Mouse (Mus musculus) brain, embryonic 18.5 days (tissue): ENCODE results near the gene Zfp704.

Source experiments
- DNase-seq: peaks from one replicate; pipeline ENCODE4 v3.0.0-alpha.2; 2012; ENCODE audit warnings: low read depth, low spot score

The Zfp704 gene

GRCm38 (mm10) chr3:9557778-9558560 is 51.9 kb downstream of the Zfp704 start:
- no peak for DNase-seq

DNA sequence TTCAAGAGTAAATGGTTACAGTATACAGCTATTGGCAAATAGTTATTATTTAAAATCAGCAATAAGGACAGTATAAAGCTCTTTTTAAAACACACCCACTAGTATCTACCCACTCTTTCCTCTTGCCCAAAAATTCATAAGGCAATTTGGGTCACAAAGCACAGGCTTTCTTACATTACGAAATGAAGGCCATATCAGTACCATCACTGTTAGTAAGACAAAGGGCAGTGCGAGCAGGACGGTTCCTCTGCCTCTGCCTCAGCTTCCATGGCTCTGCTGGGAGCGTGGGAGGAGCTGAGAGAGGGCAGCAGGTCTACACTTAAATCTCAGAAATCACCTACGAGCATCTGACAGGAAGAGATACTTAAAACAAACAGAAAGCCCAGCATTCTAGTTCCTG is 53.7 kb downstream of the Zfp704 start:
- no peak for DNase-seq

- DNase-seq, result no peak
Measured at GRCm38 (mm10) chr3:9554916-9555315, 55.0 kb downstream of the Zfp704 start.

DNA sequence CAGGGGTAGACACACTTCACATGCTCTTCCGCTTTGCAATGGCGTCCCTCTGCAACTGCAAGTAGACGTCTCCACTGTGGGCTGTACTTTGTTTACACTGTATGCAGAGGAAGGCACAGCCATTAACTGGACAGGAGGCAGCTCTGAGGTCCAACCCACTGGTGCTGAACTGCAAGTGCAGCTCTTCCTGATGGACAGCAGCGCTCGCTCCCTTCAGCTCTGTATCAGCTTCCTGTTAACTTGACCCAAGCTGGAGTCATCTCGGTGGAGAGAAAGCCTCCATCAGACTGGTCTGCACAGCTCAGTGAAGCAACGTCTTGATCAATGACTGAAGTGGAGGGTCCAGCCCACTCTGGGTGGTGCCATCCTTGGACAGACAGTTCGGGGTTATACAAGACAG is 57.6 kb downstream of the Zfp704 start:
- no peak for DNase-seq

DNA sequence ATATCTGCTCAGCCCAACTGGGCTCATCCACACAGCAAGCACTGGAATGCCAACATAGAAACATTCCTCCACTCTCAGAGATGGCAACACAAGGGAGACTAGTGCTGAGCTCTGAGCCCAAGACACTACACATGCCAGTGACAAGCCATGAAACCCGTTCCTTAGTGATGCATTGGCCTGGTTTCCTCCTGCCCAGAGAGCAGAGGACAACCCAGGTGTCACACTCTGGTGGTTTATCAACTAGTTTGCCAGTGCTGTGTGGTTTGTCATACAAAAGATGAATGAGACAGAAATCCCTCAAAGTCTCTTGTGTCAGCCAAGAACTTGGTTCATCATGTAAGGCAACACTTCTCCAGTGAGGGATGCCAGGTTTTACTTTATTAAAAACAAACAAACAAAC is 59.0 kb downstream of the Zfp704 start:
- no peak for DNase-seq

GRCm38 (mm10) chr3:9549815-9550214 is 60.1 kb downstream of the Zfp704 start:
- DNase-seq, result no peak

DNA sequence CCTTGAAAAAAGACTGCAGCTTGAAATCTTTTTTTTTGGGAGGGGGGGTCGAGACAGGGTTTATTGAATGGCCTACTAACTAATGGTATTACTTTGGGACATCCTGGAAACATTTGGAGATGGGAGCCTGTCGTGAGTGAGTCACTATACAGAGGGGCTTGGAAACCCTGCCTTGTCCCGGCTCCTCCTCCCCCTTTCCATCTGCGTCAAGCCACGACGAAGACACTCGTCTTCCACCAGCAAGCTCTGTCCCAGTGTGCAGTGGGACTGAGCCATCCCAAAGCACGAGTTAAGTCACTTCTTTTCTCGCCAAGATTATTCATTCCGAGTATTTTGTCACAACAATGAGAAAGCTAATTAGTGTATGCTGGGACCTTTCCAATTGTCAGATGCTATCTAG is 61.7 kb downstream of the Zfp704 start:
- DNase-seq, result no peak

- DNase-seq, result no peak
Measured at GRCm38 (mm10) chr3:9546882-9547620, 62.8 kb downstream of the Zfp704 start.

DNA sequence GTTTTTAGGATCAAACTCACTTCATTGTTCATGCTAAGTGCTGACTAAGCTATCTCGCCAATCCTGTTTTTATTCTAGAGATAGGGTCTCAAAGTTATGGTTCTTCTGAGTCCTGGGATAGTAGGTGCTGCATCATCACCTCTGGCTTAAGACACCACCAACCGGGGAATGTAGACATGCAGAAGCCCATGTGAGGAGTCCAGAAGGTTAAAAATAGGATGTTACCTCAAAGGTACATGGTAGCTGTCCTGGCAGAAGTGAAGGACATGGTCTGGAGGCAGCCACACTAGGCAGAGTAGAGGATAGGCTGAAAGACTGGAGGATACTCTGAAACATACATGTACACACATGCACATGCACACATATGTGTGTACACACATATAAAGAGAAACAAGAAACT is 65.5 kb downstream of the Zfp704 start:
- no peak for DNase-seq

- DNase-seq, result no peak
Measured at GRCm38 (mm10) chr3:9543916-9544315, 66.0 kb downstream of the Zfp704 start.

- DNase-seq, result no peak
Measured at GRCm38 (mm10) chr3:9543463-9543862, 66.4 kb downstream of the Zfp704 start.

DNA sequence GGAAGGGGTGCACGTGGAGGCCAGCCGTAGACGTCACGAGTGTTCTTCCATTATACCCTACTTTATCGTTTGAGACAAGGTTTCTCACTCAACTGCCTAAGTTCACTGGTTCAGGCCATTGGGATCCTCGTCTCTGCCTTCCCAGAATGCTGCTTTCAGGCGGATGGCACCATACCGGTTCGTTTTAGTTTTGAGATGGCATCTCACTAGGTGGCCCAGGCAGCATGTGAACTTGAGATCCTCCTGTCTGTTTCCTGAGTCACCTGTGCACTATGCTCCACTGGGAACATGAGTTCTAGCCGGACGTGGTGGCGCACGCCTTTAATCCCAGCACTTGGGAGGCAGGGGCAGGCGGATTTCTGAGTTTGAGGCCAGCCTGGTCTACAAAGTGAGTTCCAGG is 68.3 kb downstream of the Zfp704 start:
- DNase-seq, result no peak

- no peak for DNase-seq
Measured at GRCm38 (mm10) chr3:9538510-9538909, 71.4 kb downstream of the Zfp704 start.

- DNase-seq, result no peak
Measured at GRCm38 (mm10) chr3:9537889-9538288, 72.0 kb downstream of the Zfp704 start.

DNA sequence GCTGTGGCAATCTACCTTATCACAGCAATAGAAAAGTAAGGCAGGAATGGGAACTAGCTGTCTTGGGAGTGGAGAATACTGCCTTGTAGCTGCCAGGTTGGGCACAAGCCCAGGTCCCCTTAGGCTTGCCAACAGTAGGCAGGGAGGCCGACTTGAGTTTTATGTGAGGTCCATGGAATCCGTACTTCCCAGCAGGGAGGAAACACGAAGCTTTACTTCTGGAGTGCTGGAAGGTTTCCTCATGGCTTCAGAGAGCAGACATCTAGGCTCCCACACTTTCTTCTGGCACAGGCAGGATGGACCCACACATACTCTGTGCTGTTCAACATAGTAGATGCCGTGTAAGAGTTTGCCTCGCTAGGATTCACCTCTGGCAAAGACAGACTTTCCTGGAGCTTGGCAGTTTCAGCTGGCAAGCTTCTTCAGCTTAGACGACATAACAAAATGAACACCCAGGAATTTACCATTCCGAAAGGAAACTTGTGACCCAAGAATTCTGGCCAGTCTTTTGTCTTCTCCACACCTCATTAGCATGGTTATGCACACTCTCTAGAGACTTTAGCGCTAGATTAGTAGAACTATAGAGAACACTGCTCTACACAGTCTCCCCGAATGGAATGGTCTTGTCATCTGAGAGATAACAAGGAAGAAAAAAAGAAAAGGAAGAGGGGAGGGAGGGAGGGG is 79.6 kb downstream of the Zfp704 start:
- peak; percentile 34 for DNase-seq

GRCm38 (mm10) chr3:9524429-9524828 is 85.5 kb downstream of the Zfp704 start:
- no peak for DNase-seq

DNA sequence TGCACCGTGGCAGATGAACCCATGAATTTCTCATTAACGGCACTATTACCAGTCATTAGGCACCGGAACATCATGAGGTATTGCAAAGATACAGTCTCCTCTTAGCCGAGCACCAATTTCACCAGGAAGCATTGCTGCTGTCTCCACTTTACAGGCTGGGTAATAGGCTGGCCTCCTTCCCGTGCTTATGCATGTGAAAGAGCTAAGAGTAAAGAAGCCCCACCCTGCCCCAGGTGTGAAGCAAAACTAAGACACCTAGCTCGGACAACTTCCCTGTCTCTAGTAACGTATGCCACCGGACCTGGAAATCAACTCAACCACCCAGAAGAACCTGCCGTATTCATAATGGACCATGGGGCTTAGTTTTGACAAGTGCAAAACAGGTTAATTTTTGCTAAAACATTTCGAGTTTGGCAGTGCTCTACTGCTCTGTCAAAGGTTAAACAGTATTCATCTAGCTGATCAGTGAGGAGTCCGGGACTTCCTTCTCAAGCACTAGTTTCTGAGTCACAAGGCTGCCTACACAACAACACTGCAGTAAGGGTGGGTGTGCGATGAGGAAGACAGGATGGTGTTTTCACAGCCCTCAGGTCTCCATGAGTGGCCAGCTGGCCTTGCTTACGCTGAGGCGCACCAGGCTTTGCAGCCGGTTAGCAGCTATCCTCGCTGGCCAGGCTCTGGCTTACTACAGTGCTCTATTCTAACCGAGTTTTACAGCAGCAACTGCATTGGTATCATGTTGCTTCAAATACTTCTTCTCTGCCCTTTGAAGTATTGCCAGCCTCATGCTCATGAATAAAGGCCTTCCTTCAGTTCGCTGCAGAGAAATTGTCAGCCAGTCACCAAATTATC is 86.6 kb downstream of the Zfp704 start:
- no peak for DNase-seq

GRCm38 (mm10) chr3:9522009-9522408 is 87.9 kb downstream of the Zfp704 start:
- no peak for DNase-seq

- DNase-seq, result no peak
Measured at GRCm38 (mm10) chr3:9520728-9521054, 89.2 kb downstream of the Zfp704 start.

DNA sequence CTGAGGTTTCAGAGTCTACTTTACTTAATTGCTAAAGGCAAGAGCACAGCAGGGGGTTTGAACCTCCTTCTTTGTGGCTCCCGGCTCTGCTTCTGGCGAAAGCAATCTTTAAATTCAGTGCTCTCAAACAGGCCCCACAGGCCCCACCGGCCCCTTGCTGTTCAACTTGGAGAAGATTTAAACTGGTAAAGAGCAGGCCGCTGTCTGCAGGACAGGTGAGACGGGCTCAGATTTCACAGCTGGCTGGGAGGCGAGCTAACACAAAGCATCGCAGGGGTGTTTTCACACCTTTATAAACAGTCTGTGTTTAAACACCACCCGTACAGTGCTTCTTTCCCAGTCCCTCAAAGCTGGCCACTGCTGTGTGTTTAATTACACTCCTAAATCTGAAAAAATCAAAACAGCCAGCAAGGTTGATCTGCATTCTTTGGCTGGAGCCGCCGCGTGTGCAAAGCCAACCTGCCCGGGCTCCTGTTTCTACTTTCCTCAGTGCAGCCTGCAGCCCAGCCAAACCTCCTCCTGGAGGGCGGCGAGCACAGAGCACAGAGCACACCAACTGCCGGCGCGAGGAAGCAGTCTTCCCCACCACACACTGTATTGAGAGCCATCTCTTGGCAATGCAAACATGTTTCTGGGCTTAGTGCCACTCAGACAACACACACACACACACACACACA is 89.7 kb downstream of the Zfp704 start:
- peak; percentile 72 for DNase-seq

DNA sequence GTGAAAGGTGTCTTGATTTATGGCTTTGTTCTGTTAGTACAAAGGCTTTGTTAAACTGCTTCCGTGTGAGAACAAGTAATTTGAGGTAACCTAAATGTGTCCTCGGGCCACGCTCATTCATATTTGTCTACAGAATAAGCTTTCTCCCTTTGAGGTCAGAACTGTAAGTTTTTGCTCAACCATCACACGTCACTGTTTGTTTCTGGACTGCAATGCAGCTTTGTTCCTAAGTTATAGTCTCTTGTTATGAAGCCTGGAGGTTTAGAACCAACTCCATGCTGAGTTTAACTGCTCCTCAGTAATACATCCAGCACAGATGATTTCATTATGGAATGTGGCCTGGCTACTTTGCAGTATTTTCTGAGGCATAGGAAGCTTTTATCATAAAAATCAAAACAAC is 90.4 kb downstream of the Zfp704 start:
- DNase-seq, result no peak
